Comparison of ENCODE assay signal across 14 mouse cellular contexts in genomic region chr6:34515098-34515782, GRCm38 (mm10). TPM values are rescaled to one million over a fixed set of nuclear protein-coding genes. Genes with fewer than 3 reads are reported as not detected.
DNase-seq lines count a peak whose midpoint lies in the region; ATAC-seq and TF ChIP-seq lines count a peak whose summit lies in the region.
"Had no signal": no experiment of that assay in that cellular context is flagged by ENCODE, and none has a peak within 500 bp of the region (broad histone marks: within the 10 kb centered on the region; RNA-seq: fewer than 3 reads in every experiment).

No protein-coding gene starts in this region.

- H3K4me1 ChIP-seq in cortical plate, adult 2 months (ENCODE audit: control insufficient read depth, insufficient read depth, low read length), result no peaks in the 10 kb centered on the region
- H3K4me1 ChIP-seq in limb, embryonic 11.5 days (ENCODE audit: control insufficient read depth, insufficient read depth, low read length), result no peaks in the 10 kb centered on the region

- ATAC-seq in limb, embryonic 11.5 days (ENCODE audit: insufficient number of reproducible peaks, low FRiP score, low TSS enrichment, low read depth), result no peak

- H3K9me3 ChIP-seq in limb, embryonic 11.5 days (ENCODE audit: control insufficient read depth, low read length), result no peaks in the 10 kb centered on the region
- H3K9me3 ChIP-seq: G1E; neural tube, embryonic 15.5 days had no signal

- no peaks in the 10 kb centered on the region for H3K36me3 ChIP-seq in limb, embryonic 11.5 days (ENCODE audit: control insufficient read depth, insufficient read depth, low read length)
- H3K36me3 ChIP-seq: G1E; neural tube, embryonic 15.5 days had no signal

- TF ChIP-seq CTCF in cortical plate, adult 2 months (IDR thresholded peaks at IDR 0.05; ENCODE audit: extremely low read depth, insufficient read depth, low read length), result no peak

- DNase-seq in adrenal gland, postnatal 14 days, result peak; percentile 14
- no peak for DNase-seq in adrenal gland, postnatal 25 days
- peak; percentile 30 for DNase-seq in kidney, postnatal 10 days
- no peak for DNase-seq in kidney, postnatal 25 days
- peak; percentile 43 for DNase-seq in limb, embryonic 11.5 days (ENCODE audit: low spot score)
- DNase-seq in thymus, adult 18-20 months, result no peak
- DNase-seq in urinary bladder, postnatal 10 days (ENCODE audit: low spot score), result no peak
- DNase-seq: cerebellum, adult 11 months; heart, adult 11 months; kidney, adult 11 months had no signal

- no peak overlapping the region for H3K4me2 ChIP-seq in limb, embryonic 11.5 days (ENCODE audit: low read depth, severe bottlenecking)
- H3K4me2 ChIP-seq: neural tube, embryonic 15.5 days had no signal

- H3K9ac ChIP-seq in limb, embryonic 11.5 days (ENCODE audit: low read length), result no peak overlapping the region
- H3K9ac ChIP-seq: neural tube, embryonic 15.5 days had no signal

- no peaks in the 10 kb centered on the region for H3K27me3 ChIP-seq in limb, embryonic 11.5 days (ENCODE audit: control insufficient read depth, insufficient read depth, low read length)
- H3K27me3 ChIP-seq: neural tube, embryonic 15.5 days had no signal

- 65% methylated on average over 10 of the region's 10 CpGs for WGBS in limb, embryonic 11.5 days

- no peak overlapping the region for H3K4me3 ChIP-seq in cortical plate, adult 2 months (ENCODE audit: insufficient read depth, low read length)
- H3K4me3 ChIP-seq in limb, embryonic 11.5 days (ENCODE audit: low read depth, low read length), result no peak overlapping the region
- H3K4me3 ChIP-seq: erythroblast, embryonic 14.5 days; neural tube, embryonic 15.5 days had no signal

- TF ChIP-seq POLR2A in cortical plate, adult 2 months (IDR thresholded peaks at IDR 0.05; ENCODE audit: extremely low read depth, insufficient read depth, low read length), result no peak

- H3K27ac ChIP-seq in cortical plate, adult 2 months (ENCODE audit: insufficient read depth, low read length), result 0 out of 2 replicates have a peak overlapping the region, but pooled peaks have one; percentile 12
- 0 out of 2 replicates have a peak overlapping the region, but pooled peaks have one; percentile 14 for H3K27ac ChIP-seq in limb, embryonic 11.5 days (replicated peaks; ENCODE audit: low read depth, low read length)
- H3K27ac ChIP-seq: neural tube, embryonic 15.5 days had no signal

RNA-seq across cellular contexts. Expression of gene Bpgm, which starts 39.2 kb away (rescaled TPM):
- total RNA-seq in adrenal gland, postnatal 14 days (2021), result 59.7 and 70.5 TPM in 2 replicates
- 21.5 and 27.4 TPM in 2 replicates for total RNA-seq in adrenal gland, postnatal 25 days (2021)
- polyA plus RNA-seq in cortical plate, adult 2 months (2012; rRNA removed), result 91.0 and 91.1 TPM in 2 replicates
- polyA plus RNA-seq in limb, embryonic 11.5 days (2014; fragmentation: Nextera tagmentation; extraction: Ambion mirVana), result 47.3 and 48.1 TPM in 2 replicates

Comparison
In these comparisons a context has a peak if more than half of its experiments do, and no peak if none do; other contexts are left out.
1. DNase-seq: peak in adrenal gland, postnatal 14 days (single experiment), kidney, postnatal 10 days (single experiment) and limb, embryonic 11.5 days (single experiment); none in adrenal gland, postnatal 25 days (single experiment), kidney, postnatal 25 days (0 of 2), thymus, adult 18-20 months (0 of 2) and urinary bladder, postnatal 10 days (single experiment).